Mouse (Mus musculus): ENCODE results near the gene Fam171a2. TPM values are rescaled to one million over a fixed set of nuclear protein-coding genes. Genes with fewer than 3 reads are reported as not detected.

Gene Fam171a2
- polyA plus RNA-seq, 1 experiment from 2014 or later, result 5.7 TPM

DNA sequence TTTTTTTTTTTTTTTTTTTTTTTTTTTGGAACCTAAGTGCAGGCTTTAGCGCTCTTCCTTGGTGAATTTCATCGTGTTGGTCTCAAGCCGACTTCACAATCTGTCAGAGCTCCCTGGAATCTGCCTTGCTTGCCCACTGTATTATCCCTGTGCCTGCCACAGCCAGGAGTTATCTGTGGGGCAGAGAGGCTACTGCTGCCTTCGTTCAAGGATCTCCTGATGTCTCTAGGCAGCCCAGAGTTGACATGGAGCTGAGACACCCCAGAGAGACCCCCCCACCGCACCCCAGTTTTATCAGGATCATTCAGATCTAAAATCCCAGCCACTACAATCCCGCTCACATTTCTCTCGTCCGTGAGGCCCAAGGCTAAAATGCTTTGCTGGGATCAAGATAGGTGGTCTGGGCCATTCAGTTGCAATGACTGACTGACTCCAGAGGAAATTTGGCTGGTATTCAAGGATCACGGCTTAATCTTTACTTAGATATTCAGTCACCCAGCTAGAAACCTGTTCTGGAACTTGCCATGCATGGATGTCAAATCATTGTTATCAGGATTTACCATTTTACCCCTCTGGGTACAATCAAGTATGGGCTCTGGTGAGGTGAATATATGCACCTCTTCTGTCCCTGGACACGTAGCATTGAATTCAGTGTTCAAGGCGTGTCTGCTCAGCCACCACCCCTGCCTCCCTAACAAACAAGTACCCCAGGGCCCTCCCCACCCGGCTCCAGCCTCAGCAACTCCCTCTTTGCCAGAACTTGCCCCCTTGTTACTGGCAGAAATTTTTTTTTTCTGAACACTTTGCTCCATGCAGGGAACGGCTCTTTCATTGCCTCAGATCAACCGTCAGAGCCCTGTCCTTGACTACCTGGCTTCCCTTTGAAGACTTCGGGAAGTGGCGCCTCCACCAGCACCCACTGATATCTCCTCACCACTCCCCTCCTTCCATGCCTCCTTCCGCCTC is 1.8 kb upstream of the Fam171a2 start:
- H3K9me3 ChIP-seq, result no peaks in the 10 kb centered on the region
- no peaks in the 10 kb centered on the region for H3K36me3 ChIP-seq
- ATAC-seq (ENCODE audit: insufficient number of reproducible peaks, low FRiP score, low TSS enrichment, low read depth), result no peak
- 34% methylated on average over 17 of the region's 17 CpGs for WGBS
- peaks cover 36% of the 10 kb centered on the region for H3K4me1 ChIP-seq
- H3K27ac ChIP-seq, result no peak overlapping the region
- H3K9ac ChIP-seq, result no peak overlapping the region
- H3K4me3 ChIP-seq, result no peak overlapping the region
- peaks cover 25% of the 10 kb centered on the region for H3K27me3 ChIP-seq
- no peak overlapping the region for H3K4me2 ChIP-seq

GRCm38 (mm10) chr11:102448327-102448726 is 845 bp upstream of the Fam171a2 start:
- ATAC-seq (ENCODE audit: insufficient number of reproducible peaks, low FRiP score, low TSS enrichment, low read depth), result no peak
- 13% methylated on average over 8 of the region's 8 CpGs for WGBS
- 0 out of 2 replicates have a peak overlapping the region, but pooled peaks have one; percentile 2 for H3K4me2 ChIP-seq
- H3K27me3 ChIP-seq, result peaks cover 18% of the 10 kb centered on the region
- no peak overlapping the region for H3K27ac ChIP-seq
- no peak overlapping the region for H3K4me3 ChIP-seq
- peaks cover 43% of the 10 kb centered on the region for H3K4me1 ChIP-seq
- no peak overlapping the region for H3K9ac ChIP-seq
- peaks cover 7% of the 10 kb centered on the region; the same call in 1 of the 2 replicates for H3K36me3 ChIP-seq
- H3K9me3 ChIP-seq, result no peaks in the 10 kb centered on the region

DNA sequence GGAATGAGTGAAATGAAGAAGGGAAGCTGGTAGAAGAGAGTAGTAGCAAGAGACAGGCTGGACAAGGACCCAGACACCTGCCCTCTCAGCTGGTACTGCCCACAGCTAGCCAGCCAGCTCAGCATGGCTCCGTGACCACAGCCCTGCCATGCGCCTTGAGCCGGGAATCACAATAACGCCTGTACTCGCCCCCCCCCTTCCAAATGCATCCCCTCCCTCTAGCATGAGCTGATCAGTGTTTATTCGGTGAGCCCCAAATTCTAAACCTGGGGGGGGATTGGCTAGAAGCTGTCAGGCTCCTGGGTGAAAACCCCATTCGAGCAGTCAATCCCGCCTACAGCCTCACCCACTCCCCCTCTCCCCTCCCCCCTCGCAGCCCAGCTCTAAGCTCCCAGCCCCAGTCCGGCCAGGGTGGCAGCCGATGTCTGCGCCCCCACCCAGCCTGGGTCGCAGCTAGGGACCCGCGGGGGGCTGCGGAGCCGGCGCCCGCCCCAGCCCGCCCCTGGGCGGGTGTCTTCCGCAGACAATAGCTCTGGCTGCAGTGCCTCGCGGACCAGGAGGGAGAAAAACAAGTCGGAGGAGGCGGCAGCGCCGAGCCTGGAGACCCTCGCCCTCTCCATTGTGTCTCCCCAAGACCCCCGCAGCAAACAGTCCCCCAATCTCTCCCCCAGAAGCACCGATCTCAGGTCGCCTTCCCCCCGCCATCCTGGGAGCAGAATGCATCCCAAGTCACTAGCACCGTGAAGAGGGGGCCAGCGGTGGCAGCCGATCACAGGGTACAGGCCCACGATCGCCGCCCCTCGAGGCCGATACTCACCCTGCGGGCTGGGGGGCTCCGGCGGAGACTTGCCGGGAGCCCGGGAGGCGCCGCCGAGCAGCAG is 661 bp downstream of the Fam171a2 start:
- peaks cover 11% of the 10 kb centered on the region; the same call in 1 of the 2 replicates for H3K27me3 ChIP-seq

DNA sequence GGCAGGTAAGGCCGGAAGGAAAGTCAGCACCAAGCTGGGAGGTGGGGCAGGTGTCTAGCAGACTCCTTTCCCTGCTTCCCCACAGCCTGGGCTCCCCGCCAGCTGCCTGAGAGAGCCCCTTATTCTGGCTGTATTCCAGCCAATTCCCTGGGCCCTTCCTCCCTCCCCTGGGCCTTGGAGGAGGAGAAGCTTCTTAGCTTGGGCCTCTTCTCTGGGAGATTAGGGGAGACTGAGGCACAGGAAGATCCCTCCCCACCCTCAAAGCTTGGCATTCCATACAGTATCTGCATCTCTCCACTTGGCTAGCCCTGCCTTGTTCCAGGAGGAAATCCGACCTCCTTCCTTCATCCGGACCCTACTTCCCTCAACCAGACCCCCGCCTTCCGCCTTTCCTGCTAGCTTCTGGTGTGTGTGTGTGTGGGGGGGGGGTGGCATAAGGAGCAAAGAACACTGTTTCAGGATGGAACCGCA is 1.6 kb downstream of the Fam171a2 start:
- H3K9ac ChIP-seq, result peak overlapping the region; percentile 99; the same call in 1 of the 2 replicates
- H3K27me3 ChIP-seq, result peaks cover 11% of the 10 kb centered on the region; the same call in 1 of the 2 replicates
- H3K27ac ChIP-seq, result peak overlapping the region; percentile 96
- WGBS, result 5% methylated on average over 7 of the region's 7 CpGs
- no peaks in the 10 kb centered on the region for H3K9me3 ChIP-seq
- H3K4me2 ChIP-seq, result peak overlapping the region; percentile 78
- peaks cover 28% of the 10 kb centered on the region for H3K36me3 ChIP-seq
- peaks cover 43% of the 10 kb centered on the region for H3K4me1 ChIP-seq
- peak overlapping the region; percentile 96 for H3K4me3 ChIP-seq
- ATAC-seq (ENCODE audit: insufficient number of reproducible peaks, low FRiP score, low TSS enrichment, low read depth), result no peak

More for the DNA sequence above, 661 bp downstream of the Fam171a2 start:
- peaks cover 43% of the 10 kb centered on the region for H3K4me1 ChIP-seq
- peak overlapping the region; percentile 99 for H3K9ac ChIP-seq
- peak overlapping the region; percentile 78 for H3K4me2 ChIP-seq
- no peak for ATAC-seq (ENCODE audit: insufficient number of reproducible peaks, low FRiP score, low TSS enrichment, low read depth)
- peaks cover 19% of the 10 kb centered on the region for H3K36me3 ChIP-seq
- peak overlapping the region; percentile 96 for H3K27ac ChIP-seq
- no peaks in the 10 kb centered on the region for H3K9me3 ChIP-seq
- H3K4me3 ChIP-seq, result peak overlapping the region; percentile 96
- under 1% methylated on average over 46 of the region's 49 CpGs for whole genome bisulfite sequencing

GRCm38 (mm10) chr11:102445264-102445890 is 2.1 kb downstream of the Fam171a2 start:
- H3K9ac ChIP-seq, result no peak overlapping the region
- peak overlapping the region; percentile 96 for H3K27ac ChIP-seq
- peaks cover 8% of the 10 kb centered on the region; the same call in 1 of the 2 replicates for H3K27me3 ChIP-seq
- 17% methylated on average over 10 of the region's 10 CpGs for WGBS
- peaks cover 43% of the 10 kb centered on the region for H3K4me1 ChIP-seq
- peak overlapping the region; percentile 78 for H3K4me2 ChIP-seq
- peak; percentile 64 for ATAC-seq (ENCODE audit: insufficient number of reproducible peaks, low FRiP score, low TSS enrichment, low read depth)
- peak overlapping the region; percentile 96 for H3K4me3 ChIP-seq
- no peaks in the 10 kb centered on the region for H3K9me3 ChIP-seq
- H3K36me3 ChIP-seq, result peaks cover 32% of the 10 kb centered on the region

GRCm38 (mm10) chr11:102444781-102445180 is 2.7 kb downstream of the Fam171a2 start:
- Histone ChIP-seq H3K4me3 (0 out of 2 replicates have a peak overlapping the region, but pooled peaks have one; percentile 96), H3K4me2 (no peak overlapping the region; the same call in 1 of the 2 replicates), H3K9me3 (no peaks in the 10 kb centered on the region), H3K9ac (no peak overlapping the region), H3K36me3 (peaks cover 37% of the 10 kb centered on the region), H3K27ac (no peak overlapping the region), H3K4me1 (peaks cover 43% of the 10 kb centered on the region), H3K27me3 (peaks cover 5% of the 10 kb centered on the region; the same call in 1 of the 2 replicates)
- 15% methylated on average over 6 of the region's 6 CpGs for WGBS
- no peak for ATAC-seq (ENCODE audit: insufficient number of reproducible peaks, low FRiP score, low TSS enrichment, low read depth)

GRCm38 (mm10) chr11:102444321-102444720 is 3.2 kb downstream of the Fam171a2 start:
- ATAC-seq (ENCODE audit: insufficient number of reproducible peaks, low FRiP score, low TSS enrichment, low read depth), result no peak
- WGBS, result 83% methylated on average over 3 of the region's 3 CpGs
- no peak overlapping the region for H3K4me2 ChIP-seq

DNA sequence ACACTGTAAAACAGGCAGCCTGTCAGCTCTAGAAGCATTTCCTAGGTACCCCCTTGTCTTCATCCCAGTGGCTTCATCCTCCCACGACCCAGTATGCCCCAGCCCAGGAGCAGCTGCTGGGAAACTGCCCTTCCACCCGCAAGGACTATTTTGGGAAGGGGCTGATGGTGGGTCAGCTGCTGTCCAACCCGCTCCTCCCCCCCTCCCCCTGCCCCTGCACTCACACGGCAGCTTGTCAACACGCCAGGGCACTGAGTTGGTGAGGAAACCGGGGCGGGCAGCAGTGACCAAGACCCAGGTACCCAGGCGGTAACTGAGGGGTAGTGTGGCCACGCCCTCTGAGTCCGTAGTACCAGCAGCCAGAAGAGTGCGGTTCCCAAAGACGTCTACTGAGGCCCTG is 3.7 kb downstream of the Fam171a2 start:
- WGBS, result 69% methylated on average over 12 of the region's 12 CpGs
- H3K4me3 ChIP-seq, result no peak overlapping the region
- H3K27ac ChIP-seq, result no peak overlapping the region
- no peak overlapping the region for H3K9ac ChIP-seq
- ATAC-seq (ENCODE audit: insufficient number of reproducible peaks, low FRiP score, low TSS enrichment, low read depth), result no peak
- peaks cover 13% of the 10 kb centered on the region for H3K27me3 ChIP-seq
- no peak overlapping the region for H3K4me2 ChIP-seq
- H3K4me1 ChIP-seq, result peaks cover 43% of the 10 kb centered on the region
- peaks cover 47% of the 10 kb centered on the region for H3K36me3 ChIP-seq
- no peaks in the 10 kb centered on the region for H3K9me3 ChIP-seq

More at GRCm38 (mm10) chr11:102444321-102444720, 3.2 kb downstream of the Fam171a2 start:
- Histone ChIP-seq H3K4me1 (peaks cover 43% of the 10 kb centered on the region), H3K4me3 (no peak overlapping the region), H3K9ac (no peak overlapping the region), H3K27me3 (peaks cover 9% of the 10 kb centered on the region), H3K9me3 (no peaks in the 10 kb centered on the region), H3K36me3 (peaks cover 41% of the 10 kb centered on the region), H3K27ac (no peak overlapping the region)

DNA sequence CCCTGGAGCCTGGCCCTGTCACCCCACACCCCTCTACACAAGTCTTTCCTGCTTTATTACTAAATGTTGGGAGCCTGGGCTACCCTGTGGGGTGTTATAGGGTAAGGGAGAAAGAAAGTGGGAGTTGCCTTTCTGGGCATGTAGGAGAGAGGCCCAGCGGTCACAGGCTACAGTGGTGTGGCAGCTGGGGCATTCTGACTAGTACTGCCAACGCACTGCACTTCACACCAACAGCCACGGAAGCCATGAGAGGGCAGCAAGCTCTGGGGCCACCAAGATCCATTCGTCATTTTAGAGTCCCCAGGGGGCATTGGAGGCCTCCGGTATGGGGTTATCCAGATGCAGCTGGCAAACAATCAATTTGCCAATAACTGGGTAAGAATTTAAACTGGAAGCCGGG is 5.4 kb downstream of the Fam171a2 start:
- 77% methylated on average over 6 of the region's 6 CpGs for WGBS
- peaks cover 49% of the 10 kb centered on the region for H3K36me3 ChIP-seq

GRCm38 (mm10) chr11:102441434-102441833 is 6.0 kb downstream of the Fam171a2 start:
- peaks cover 46% of the 10 kb centered on the region for H3K4me1 ChIP-seq
- WGBS, result 84% methylated on average over 3 of the region's 3 CpGs

More for the DNA sequence above, 5.4 kb downstream of the Fam171a2 start:
- no peak overlapping the region for H3K4me3 ChIP-seq
- H3K9ac ChIP-seq, result no peak overlapping the region
- no peak overlapping the region for H3K27ac ChIP-seq
- H3K27me3 ChIP-seq, result peaks cover 8% of the 10 kb centered on the region
- no peak for ATAC-seq (ENCODE audit: insufficient number of reproducible peaks, low FRiP score, low TSS enrichment, low read depth)
- H3K4me2 ChIP-seq, result no peak overlapping the region
- no peaks in the 10 kb centered on the region for H3K9me3 ChIP-seq
- H3K4me1 ChIP-seq, result peaks cover 46% of the 10 kb centered on the region

GRCm38 (mm10) chr11:102440255-102440654 is 7.2 kb downstream of the Fam171a2 start:
- Histone ChIP-seq H3K4me3 (no peak overlapping the region), H3K36me3 (peaks cover 63% of the 10 kb centered on the region), H3K9me3 (no peaks in the 10 kb centered on the region), H3K27ac (no peak overlapping the region), H3K4me1 (peaks cover 34% of the 10 kb centered on the region), H3K4me2 (no peak overlapping the region), H3K27me3 (peaks cover 8% of the 10 kb centered on the region), H3K9ac (no peak overlapping the region)
- 89% methylated on average over 8 of the region's 8 CpGs for WGBS
- no peak for ATAC-seq (ENCODE audit: insufficient number of reproducible peaks, low FRiP score, low TSS enrichment, low read depth)

More at GRCm38 (mm10) chr11:102441434-102441833, 6.0 kb downstream of the Fam171a2 start:
- Histone ChIP-seq H3K4me2 (no peak overlapping the region), H3K9me3 (no peaks in the 10 kb centered on the region), H3K9ac (no peak overlapping the region), H3K36me3 (peaks cover 52% of the 10 kb centered on the region), H3K4me3 (no peak overlapping the region), H3K27ac (no peak overlapping the region), H3K27me3 (peaks cover 8% of the 10 kb centered on the region)
- no peak for ATAC-seq (ENCODE audit: insufficient number of reproducible peaks, low FRiP score, low TSS enrichment, low read depth)

All from limb, embryonic 15.5 days (tissue).